Mouse (Mus musculus): ENCODE data around the gene Ankrd33.

DNA sequence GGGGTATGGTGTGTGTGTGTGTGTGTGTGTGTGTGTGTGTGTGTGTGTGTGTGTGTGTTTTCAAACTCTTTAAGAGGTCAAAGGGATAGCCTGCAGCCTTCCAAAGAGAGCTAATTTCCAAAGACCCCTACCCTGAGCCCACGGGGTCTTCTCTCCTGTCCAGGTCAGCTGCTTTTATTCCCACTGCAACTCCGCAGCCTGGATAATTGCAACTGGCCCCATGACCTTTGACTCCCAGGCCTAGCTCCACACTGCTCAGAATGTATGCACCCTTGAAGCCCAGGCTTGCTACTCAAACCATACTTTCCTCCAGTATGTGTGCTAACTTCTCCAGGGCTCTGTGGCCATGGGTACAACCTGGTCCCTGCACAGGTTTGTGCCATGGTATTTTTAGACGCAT lies 20.2 kb upstream of the Ankrd33 start:
- TF ChIP-seq CTCF (IDR thresholded peaks at IDR 0.05; ENCODE audit: low read depth, low read length) (no peak), GATA1 (IDR thresholded peaks at IDR 0.05; ENCODE audit: borderline replicate concordance, low read length) (no peak), POLR2AphosphoS5 (IDR thresholded peaks at IDR 0.05; ENCODE audit: insufficient replicate concordance, low read depth, low read length) (no peak), GATA2 (IDR thresholded peaks at IDR 0.05; ENCODE audit: borderline replicate concordance, low read depth, low read length) (no peak)

All from G1E (cell line).